Mouse (Mus musculus) ES-Bruce4 (cell line): ENCODE measurements around the gene Comt. TPM values are rescaled to one million over a fixed set of nuclear protein-coding genes. Genes with fewer than 3 reads are reported as not detected.

Source experiments
- H3K27ac ChIP-seq: 2 replicates; pipeline ENCODE4 v1.5.1; 2012; ENCODE audit warnings: low read length, inconsistent platforms; ENCODE audit not compliant: insufficient read depth
- H3K27me3 ChIP-seq: 2 replicates; pipeline ENCODE4 v1.6.1; 2012; ENCODE audit warnings: mild to moderate bottlenecking, low read length, inconsistent platforms; ENCODE audit not compliant: control insufficient read depth, poor library complexity, insufficient read depth, severe bottlenecking
- H3K36me3 ChIP-seq: 2 replicates; pipeline ENCODE4 v1.6.1; 2012; ENCODE audit warnings: inconsistent platforms, mild to moderate bottlenecking, low read length, moderate library complexity; ENCODE audit not compliant: control insufficient read depth, poor library complexity, insufficient read depth, severe bottlenecking
- H3K4me1 ChIP-seq: one replicate; pipeline ENCODE4 v1.8.1; 2011; ENCODE audit warnings: low read length; ENCODE audit not compliant: control insufficient read depth, insufficient read depth
- H3K4me3 ChIP-seq: 2 replicates; pipeline ENCODE4 v1.5.1; 2011; ENCODE audit warnings: low read depth, mild to moderate bottlenecking, low read length
- H3K9ac ChIP-seq: 2 replicates; pipeline ENCODE4 v1.6.1; 2012; ENCODE audit warnings: low read depth, mild to moderate bottlenecking, inconsistent platforms; ENCODE audit not compliant: poor library complexity, severe bottlenecking
- H3K9me3 ChIP-seq: replicated peaks from 2 replicates; pipeline ENCODE4 v1.6.1; 2012; ENCODE audit warnings: mild to moderate bottlenecking, low read length, inconsistent platforms; ENCODE audit not compliant: control insufficient read depth, poor library complexity, insufficient read depth, severe bottlenecking
- CTCF ChIP-seq: IDR thresholded peaks from one replicate; pipeline ENCODE4 v1.8.1; 2011; ENCODE audit warnings: low read depth, low read length
- EP300 ChIP-seq: IDR thresholded peaks from 2 replicates; pipeline ENCODE4 v1.6.1; 2011; ENCODE audit warnings: low read depth, low read length; ENCODE audit not compliant: insufficient read depth
- POLR2A ChIP-seq: IDR thresholded peaks from one replicate; pipeline ENCODE4 v1.8.1; 2011; ENCODE audit warnings: low read length; ENCODE audit not compliant: insufficient read depth
- polyA plus RNA-seq: library from polyadenylated mRNA; stranded (reverse); fragments of >200 nt; gene quantifications from 2 replicates; pipeline ENCODE4 v1.2.4, GENCODE M21; 2011; ENCODE audit warnings: low read depth; ENCODE audit not compliant: missing spikeins, insufficient read depth, insufficient read length

Comt gene
- polyA plus RNA-seq, 1 experiment: 13.6 TPM

DNA sequence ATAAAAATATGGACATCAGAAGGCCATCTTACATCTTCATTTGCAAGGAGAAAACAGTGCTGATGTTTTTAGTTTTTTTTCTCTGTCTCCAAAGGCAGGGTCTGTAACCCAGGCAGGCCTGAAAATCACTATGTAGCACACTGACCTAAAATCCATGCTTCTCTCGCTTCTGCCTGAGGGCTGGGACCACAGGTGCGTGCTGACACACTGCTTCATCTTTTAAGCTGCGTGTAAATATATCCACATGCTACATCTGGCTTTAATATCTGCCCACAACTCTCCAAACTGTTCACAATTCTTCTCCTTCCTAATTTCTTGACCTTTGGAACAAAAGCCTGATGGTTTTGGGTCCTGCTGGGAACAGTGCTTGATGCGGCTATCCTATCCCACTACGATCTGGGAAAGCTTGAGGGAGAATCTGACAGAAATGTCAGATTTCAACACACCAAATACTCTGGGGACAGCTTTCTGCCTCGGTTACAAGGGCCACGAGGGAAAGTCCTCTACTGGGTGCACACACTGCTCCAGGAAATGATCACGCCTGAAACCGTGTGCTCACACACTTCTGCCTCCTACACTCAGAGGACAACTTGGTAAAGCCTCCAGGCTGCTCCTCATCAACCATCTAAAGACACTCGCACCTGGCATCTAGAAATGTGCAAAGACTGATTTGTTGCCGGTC is 2.1 kb downstream of the Comt start:
- TF ChIP-seq POLR2A (no peak), EP300 (no peak), CTCF (no peak)
- no peaks in the 10 kb centered on the region for H3K27me3 ChIP-seq
- no peaks in the 10 kb centered on the region for H3K36me3 ChIP-seq
- no peak overlapping the region for H3K9ac ChIP-seq
- H3K4me3 ChIP-seq: no peak overlapping the region
- H3K27ac ChIP-seq: no peak overlapping the region
- H3K9me3 ChIP-seq: no peaks in the 10 kb centered on the region
- peaks cover 1% of the 10 kb centered on the region for H3K4me1 ChIP-seq

DNA sequence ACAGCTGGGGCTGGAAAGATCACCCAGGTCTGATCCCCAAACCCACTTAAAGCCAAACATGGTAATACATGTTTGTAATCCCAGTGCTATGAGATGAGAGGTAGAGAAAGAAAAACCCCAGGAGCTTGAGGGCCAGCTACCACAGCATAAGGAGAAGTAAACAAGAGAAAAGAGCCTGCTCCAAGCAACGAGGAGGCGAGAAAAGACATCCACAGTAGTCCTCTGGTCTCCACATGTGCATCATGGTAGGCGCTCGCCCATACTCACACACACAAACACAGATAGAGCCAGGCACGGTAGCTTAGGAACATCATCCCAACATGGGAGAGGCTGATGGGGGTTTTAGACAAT is 2.8 kb downstream of the Comt start:
- H3K4me1 ChIP-seq: peaks cover 3% of the 10 kb centered on the region
- H3K36me3 ChIP-seq: no peaks in the 10 kb centered on the region
- no peak overlapping the region for H3K4me3 ChIP-seq
- H3K27me3 ChIP-seq: no peaks in the 10 kb centered on the region
- H3K27ac ChIP-seq: no peak overlapping the region
- no peaks in the 10 kb centered on the region for H3K9me3 ChIP-seq
- H3K9ac ChIP-seq: no peak overlapping the region
- no peak for TF ChIP-seq EP300
- TF ChIP-seq POLR2A: no peak
- no peak for TF ChIP-seq CTCF

DNA sequence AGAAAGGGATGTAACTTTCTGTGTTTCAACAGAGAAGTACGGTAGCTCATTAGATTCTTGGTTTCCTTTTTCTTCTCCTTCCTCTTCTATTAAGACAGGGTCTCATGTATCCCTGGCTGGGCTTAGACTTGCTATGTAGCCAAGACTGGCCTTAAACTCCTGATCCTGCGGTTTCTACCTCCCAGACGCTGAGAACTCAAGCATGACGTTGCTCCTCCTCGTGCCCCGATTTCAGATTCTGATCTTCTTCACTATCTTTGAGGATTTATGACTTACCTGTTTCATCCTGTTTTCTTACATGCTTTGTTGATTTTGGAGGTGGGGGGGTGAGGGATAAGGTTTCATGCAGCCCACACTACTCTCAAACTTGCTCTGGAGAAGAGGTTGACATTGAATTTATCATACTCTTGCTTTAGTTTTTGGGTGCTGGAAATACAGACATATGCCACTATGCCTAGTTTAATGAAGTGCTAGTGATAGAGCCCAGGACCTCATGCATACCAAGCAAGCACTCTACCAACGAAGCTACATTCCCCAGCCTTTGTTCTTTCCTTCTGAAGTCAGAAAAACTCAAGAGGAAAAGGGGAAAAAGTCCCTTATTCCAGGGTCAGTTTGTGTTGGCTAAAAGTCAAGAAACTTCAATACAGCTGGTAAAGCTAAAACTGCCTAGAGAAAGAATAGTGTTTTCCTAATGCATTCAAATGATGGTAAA is 3.3 kb downstream of the Comt start:
- Histone ChIP-seq H3K27me3 (no peaks in the 10 kb centered on the region), H3K36me3 (no peaks in the 10 kb centered on the region), H3K9ac (no peak overlapping the region), H3K4me1 (peaks cover 3% of the 10 kb centered on the region), H3K27ac (no peak overlapping the region), H3K9me3 (no peaks in the 10 kb centered on the region), H3K4me3 (no peak overlapping the region)
- no peak for TF ChIP-seq POLR2A
- TF ChIP-seq EP300: no peak
- no peak for TF ChIP-seq CTCF

DNA sequence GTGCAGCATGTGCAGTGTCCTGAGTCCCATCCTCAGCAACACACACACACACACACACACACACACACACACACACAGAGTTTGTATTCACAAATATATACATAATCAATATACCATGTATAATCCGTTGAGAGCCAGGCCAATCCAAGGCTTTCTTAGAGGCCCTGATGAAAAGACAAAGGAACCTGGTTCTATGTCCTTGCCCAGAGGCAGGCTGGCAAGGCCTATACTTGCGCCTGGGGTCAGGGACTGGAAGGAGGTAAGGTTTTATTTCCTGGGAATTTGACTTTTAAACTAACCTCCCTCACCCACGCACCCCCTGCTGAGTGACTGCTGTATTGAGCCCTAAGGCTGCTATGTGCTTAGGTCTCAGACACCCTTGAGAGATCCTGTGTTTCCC is 6.1 kb downstream of the Comt start:
- Histone ChIP-seq H3K27ac (no peak overlapping the region), H3K4me1 (peaks cover 3% of the 10 kb centered on the region), H3K9ac (no peak overlapping the region), H3K36me3 (no peaks in the 10 kb centered on the region), H3K4me3 (no peak overlapping the region), H3K9me3 (no peaks in the 10 kb centered on the region), H3K27me3 (no peaks in the 10 kb centered on the region)
- TF ChIP-seq CTCF: no peak
- no peak for TF ChIP-seq EP300
- no peak for TF ChIP-seq POLR2A

DNA sequence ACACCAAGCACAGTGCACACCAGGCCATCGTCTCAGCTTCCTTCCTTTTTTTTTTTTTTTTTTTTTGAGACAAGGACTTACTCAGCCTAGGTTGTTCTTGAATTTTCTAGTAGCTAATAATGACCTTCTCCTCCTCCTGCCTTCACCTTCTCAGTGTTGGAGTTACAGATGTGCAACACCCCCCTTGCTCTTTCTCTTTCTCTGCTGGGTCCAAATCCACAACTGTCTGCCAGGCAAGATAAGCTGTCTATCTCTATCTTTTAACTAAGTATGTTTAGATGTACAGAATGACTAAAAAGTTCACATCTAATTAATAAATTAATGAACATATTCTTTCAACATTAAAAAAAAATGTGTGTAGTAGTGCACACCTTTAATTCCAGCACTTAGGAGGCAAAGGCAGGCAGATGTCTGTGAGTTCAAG is 7.0 kb downstream of the Comt start:
- Histone ChIP-seq H3K4me3 (no peak overlapping the region), H3K9me3 (no peaks in the 10 kb centered on the region), H3K4me1 (peaks cover 3% of the 10 kb centered on the region), H3K9ac (no peak overlapping the region), H3K27me3 (no peaks in the 10 kb centered on the region), H3K27ac (no peak overlapping the region), H3K36me3 (no peaks in the 10 kb centered on the region)
- TF ChIP-seq CTCF (no peak), POLR2A (no peak), EP300 (no peak)
